Mouse (Mus musculus) hindbrain, embryonic 13.5 days (tissue): ENCODE results near the gene Shroom4. TPM values are rescaled to one million over a fixed set of nuclear protein-coding genes. Genes with fewer than 3 reads are reported as not detected.

Source experiments
- ATAC-seq: fragments of 200-750 bp; cut with Nextera tagmentation; 2 replicates; pipeline ENCODE4 v1.8.0; 2017; ENCODE audit warnings: moderate TSS enrichment; ENCODE audit not compliant: low FRiP score
- H3K27ac ChIP-seq: fragments of 300-500 bp; sonication (generic); 2 replicates; pipeline ENCODE4 v1.5.1; 2015; ENCODE audit warnings: inconsistent platforms, mild to moderate bottlenecking, moderate library complexity
- H3K27me3 ChIP-seq: fragments of 300-500 bp; sonication (generic); 2 replicates; pipeline ENCODE4 v1.6.1; 2015; ENCODE audit warnings: mild to moderate bottlenecking, inconsistent platforms
- H3K36me3 ChIP-seq: fragments of 300-500 bp; sonication (generic); 2 replicates; pipeline ENCODE4 v1.6.1; 2015; ENCODE audit warnings: mild to moderate bottlenecking, inconsistent platforms
- H3K4me1 ChIP-seq: fragments of 300-500 bp; sonication (generic); replicated peaks from 2 replicates; pipeline ENCODE4 v1.6.1; 2015; ENCODE audit warnings: inconsistent platforms
- H3K4me2 ChIP-seq: fragments of 300-500 bp; sonication (generic); 2 replicates; pipeline ENCODE4 v1.6.1; 2015; ENCODE audit warnings: inconsistent platforms, mild to moderate bottlenecking, moderate library complexity
- H3K4me3 ChIP-seq: fragments of 300-500 bp; sonication (generic); 2 replicates; pipeline ENCODE4 v1.5.1; 2015; ENCODE audit warnings: mild to moderate bottlenecking, inconsistent platforms
- H3K9ac ChIP-seq: fragments of 300-500 bp; sonication (generic); 2 replicates; pipeline ENCODE4 v1.6.1; 2015; ENCODE audit warnings: mild to moderate bottlenecking, inconsistent platforms
- H3K9me3 ChIP-seq: fragments of 300-500 bp; sonication (generic); 2 replicates; pipeline ENCODE4 v1.6.1; 2016; ENCODE audit warnings: inconsistent platforms
- WGBS: fragments of 180-500 bp; shearing (Covaris S2); methylation state at CpG from one replicate; pipeline ENCODE4 v1.1.7; 2015; 5-methylcytosine and 5-hydroxymethylcytosine counted together
- polyA plus RNA-seq: library from polyadenylated mRNA; unstranded; fragments of >200 nt; fragmentation: Nextera tagmentation; extraction: Ambion mirVana; gene quantifications from 2 replicates; pipeline ENCODE4 v1.2.1, GENCODE M21; 2015

The Shroom4 gene
- polyA plus RNA-seq, 1 experiment from 2014 or later, result 2.4 TPM

DNA sequence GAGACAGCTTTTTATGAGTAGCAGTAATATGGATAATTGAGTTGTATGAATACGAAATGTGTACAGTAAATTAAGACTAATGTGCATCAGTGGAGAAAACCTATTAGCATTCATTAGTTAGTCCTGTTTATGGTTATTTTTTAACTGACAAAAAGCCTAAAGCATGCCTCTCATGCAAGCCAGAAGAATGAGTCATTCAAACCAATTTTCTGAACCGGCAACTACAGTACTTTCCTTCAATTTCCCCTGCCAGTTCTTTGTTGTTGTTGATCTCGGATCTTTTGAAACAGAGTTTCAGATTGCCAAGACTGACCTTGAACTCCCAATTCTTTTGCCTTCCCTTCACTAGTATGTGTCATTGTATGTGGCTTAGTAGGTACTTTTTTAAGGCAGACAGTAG is 117.6 kb downstream of the Shroom4 start:
- Histone ChIP-seq H3K4me1 (no peaks in the 10 kb centered on the region), H3K4me3 (no peak overlapping the region), H3K9ac (no peak overlapping the region), H3K36me3 (no peaks in the 10 kb centered on the region), H3K9me3 (no peaks in the 10 kb centered on the region), H3K27me3 (no peaks in the 10 kb centered on the region), H3K4me2 (no peak overlapping the region), H3K27ac (no peak overlapping the region)
- 72% methylated on average over 3 of the region's 3 CpGs for WGBS
- no peak for ATAC-seq

DNA sequence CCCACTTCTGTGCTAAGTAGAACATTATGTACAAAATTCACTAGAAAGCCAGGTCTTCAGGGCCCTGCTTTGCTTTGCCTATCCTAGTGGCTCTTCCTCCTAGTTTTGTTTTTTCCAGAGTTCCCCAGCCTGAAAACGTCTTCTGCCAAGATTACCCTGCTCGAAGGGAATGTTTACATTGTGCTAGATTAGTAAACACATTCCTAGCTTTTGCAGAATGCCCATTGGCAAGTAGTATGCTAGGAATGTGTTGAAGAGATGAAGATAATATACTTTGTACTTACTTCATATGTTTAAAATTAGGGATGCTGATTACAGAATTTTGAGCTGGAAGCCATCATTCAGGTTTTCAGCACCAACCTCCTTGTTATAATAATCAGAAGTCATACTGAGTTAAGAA is 118.8 kb downstream of the Shroom4 start:
- WGBS, result 68% methylated on average over 2 of the region's 2 CpGs
- H3K27me3 ChIP-seq, result no peaks in the 10 kb centered on the region
- no peak for ATAC-seq

DNA sequence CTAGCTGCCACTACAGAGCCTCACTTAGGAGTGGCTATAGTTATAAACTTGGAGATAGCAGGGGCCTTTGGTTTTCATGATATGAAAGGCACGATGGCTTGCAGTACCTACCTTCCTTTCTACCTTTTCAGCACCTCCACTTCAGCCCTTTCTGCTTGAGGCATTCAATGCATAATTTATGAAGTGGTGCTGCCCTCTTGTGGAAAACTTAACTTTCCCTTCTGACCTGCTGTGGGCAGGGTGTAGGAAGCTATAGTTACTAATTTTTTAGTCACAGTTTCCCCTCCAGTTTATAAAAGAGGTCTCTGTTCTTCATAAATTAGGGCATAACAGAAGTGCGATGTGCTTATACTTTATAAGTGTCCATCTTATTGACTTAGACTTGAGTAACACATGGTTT is 123.3 kb downstream of the Shroom4 start:
- Histone ChIP-seq H3K4me1 (no peaks in the 10 kb centered on the region), H3K36me3 (no peaks in the 10 kb centered on the region), H3K9me3 (no peaks in the 10 kb centered on the region), H3K4me2 (no peak overlapping the region), H3K9ac (no peak overlapping the region), H3K27ac (no peak overlapping the region), H3K27me3 (no peaks in the 10 kb centered on the region), H3K4me3 (no peak overlapping the region)
- 80% methylated on average over 2 of the region's 2 CpGs for WGBS
- no peak for ATAC-seq

More for the DNA sequence above, 118.8 kb downstream of the Shroom4 start:
- Histone ChIP-seq H3K4me2 (no peak overlapping the region), H3K4me3 (no peak overlapping the region), H3K4me1 (no peaks in the 10 kb centered on the region), H3K9ac (no peak overlapping the region), H3K36me3 (no peaks in the 10 kb centered on the region), H3K9me3 (no peaks in the 10 kb centered on the region), H3K27ac (no peak overlapping the region)

DNA sequence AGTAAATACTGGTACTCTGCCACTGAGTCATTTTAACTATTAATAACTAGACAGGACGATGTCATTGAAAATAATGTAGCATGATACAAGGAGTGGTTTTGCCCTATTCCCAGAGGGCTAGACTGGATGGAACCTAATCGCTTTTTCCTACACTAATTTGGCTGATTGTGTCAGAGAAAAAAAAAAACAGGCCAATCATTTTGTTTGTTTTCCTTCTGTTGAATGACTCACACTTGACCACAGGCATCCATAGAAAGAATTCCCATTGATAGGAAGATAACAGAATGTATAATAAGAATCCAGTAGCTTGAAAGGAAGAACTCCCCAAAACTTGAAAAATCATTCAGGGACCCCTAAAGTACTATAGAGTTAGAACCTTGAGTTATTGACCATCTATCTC is 137.0 kb downstream of the Shroom4 start:
- ATAC-seq, result no peak
- H3K27ac ChIP-seq, result no peak overlapping the region
- WGBS, result 84% methylated on average over 2 of the region's 2 CpGs

DNA sequence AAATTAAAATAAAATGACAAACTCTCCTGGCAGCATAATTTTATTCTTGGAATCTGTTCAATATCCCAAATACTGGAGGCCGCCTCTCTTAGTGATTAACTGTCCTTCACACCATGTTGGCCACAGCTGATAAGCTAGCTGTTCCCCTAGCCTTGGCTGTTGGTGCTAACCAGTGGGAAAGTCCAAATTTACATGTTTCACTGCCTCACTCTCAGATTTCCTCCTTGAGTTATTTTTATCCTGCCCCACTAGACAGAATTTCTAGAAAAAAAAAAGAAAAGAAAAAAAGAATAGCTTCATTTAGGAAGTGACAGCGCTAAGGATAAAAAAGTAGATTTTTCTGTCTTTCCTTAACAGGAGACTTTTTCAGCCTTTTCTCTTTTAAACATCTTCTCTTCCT is 138.0 kb downstream of the Shroom4 start:
- Histone ChIP-seq H3K4me2 (no peak overlapping the region), H3K27me3 (no peaks in the 10 kb centered on the region), H3K27ac (no peak overlapping the region), H3K9ac (no peak overlapping the region), H3K36me3 (no peaks in the 10 kb centered on the region), H3K4me3 (no peak overlapping the region), H3K4me1 (no peaks in the 10 kb centered on the region), H3K9me3 (no peaks in the 10 kb centered on the region)
- no peak for ATAC-seq
- 76% methylated on average over 2 of the region's 2 CpGs for WGBS

More for the DNA sequence above, 137.0 kb downstream of the Shroom4 start:
- Histone ChIP-seq H3K9ac (no peak overlapping the region), H3K4me3 (no peak overlapping the region), H3K9me3 (no peaks in the 10 kb centered on the region), H3K27me3 (no peaks in the 10 kb centered on the region), H3K4me1 (no peaks in the 10 kb centered on the region), H3K4me2 (no peak overlapping the region), H3K36me3 (no peaks in the 10 kb centered on the region)

DNA sequence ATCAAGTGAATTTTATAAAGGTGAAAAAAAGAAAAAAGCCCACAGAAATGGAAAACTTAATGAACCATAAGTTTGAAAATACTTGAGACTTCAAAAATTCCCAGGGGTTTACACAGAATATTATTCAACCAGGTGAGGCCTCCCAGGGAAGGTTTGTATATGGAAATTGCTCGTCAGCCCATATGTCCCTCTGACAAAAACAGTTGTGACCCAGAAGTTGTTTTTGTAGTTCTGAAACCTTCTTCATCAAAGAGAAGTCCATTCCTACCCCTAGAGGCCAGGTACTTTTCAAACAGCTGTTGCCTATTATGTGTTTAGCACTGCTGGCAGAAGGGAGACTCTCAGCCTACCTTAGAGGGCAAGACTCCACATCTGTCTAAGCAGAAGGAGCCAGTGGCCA is 165.4 kb downstream of the Shroom4 start:
- ATAC-seq, result no peak
- Histone ChIP-seq H3K4me3 (no peak overlapping the region), H3K4me1 (no peaks in the 10 kb centered on the region), H3K4me2 (no peak overlapping the region), H3K27me3 (no peaks in the 10 kb centered on the region), H3K9ac (no peak overlapping the region), H3K9me3 (no peaks in the 10 kb centered on the region), H3K36me3 (no peaks in the 10 kb centered on the region), H3K27ac (no peak overlapping the region)
- 90% methylated on average over 1 of the region's 1 CpGs for WGBS

DNA sequence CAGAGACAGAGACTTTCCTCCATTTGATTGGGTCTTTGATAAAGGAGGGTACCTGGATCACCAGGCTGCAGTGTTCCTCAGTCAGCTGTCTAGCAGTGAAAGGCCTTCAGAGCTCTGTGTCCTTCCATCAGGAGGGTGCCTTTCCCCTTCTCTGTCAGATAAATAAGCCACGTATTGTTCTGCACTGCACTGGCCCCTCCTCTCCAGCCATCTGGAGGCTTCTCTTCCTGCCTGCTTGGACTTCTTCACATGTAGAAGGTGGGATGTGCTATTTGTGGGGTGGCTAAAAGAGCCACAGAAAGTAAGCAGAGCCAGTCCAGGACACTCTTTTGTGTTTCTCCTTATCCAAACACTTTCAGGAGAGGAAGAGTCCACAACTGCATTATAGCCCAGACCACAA is 174.9 kb downstream of the Shroom4 start:
- no peak overlapping the region for H3K4me3 ChIP-seq
- H3K36me3 ChIP-seq, result no peaks in the 10 kb centered on the region
- no peak for ATAC-seq
- H3K4me1 ChIP-seq, result no peaks in the 10 kb centered on the region
- no peak overlapping the region for H3K27ac ChIP-seq
- no peaks in the 10 kb centered on the region for H3K27me3 ChIP-seq
- WGBS, result 63% methylated on average over 1 of the region's 1 CpGs
- no peaks in the 10 kb centered on the region for H3K9me3 ChIP-seq
- H3K4me2 ChIP-seq, result no peak overlapping the region
- no peak overlapping the region for H3K9ac ChIP-seq

DNA sequence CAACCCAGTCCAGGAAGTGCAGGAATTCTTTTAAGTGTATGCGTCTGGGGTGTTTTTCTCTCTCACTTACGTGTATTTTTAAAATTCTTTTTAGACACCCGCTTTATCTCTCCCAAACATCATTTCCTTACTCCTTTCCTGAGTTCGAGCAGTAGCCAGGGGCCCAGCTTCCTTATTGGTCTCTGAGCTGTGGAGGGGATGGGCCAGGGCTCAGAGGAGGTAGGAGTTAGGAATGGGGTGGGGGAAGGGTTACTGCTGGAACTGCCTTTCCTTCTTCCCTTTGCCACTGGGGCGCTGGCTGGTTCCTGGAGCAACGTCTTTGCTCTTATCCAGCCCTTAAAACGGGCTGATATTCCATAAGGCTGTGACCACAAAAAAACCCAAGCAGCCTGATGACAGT is 177.3 kb downstream of the Shroom4 start:
- Histone ChIP-seq H3K4me1 (no peaks in the 10 kb centered on the region), H3K36me3 (no peaks in the 10 kb centered on the region), H3K9ac (no peak overlapping the region), H3K9me3 (no peaks in the 10 kb centered on the region), H3K4me3 (no peak overlapping the region), H3K4me2 (no peak overlapping the region), H3K27me3 (no peaks in the 10 kb centered on the region), H3K27ac (no peak overlapping the region)
- ATAC-seq, result no peak
- 50% methylated on average over 7 of the region's 7 CpGs for WGBS

DNA sequence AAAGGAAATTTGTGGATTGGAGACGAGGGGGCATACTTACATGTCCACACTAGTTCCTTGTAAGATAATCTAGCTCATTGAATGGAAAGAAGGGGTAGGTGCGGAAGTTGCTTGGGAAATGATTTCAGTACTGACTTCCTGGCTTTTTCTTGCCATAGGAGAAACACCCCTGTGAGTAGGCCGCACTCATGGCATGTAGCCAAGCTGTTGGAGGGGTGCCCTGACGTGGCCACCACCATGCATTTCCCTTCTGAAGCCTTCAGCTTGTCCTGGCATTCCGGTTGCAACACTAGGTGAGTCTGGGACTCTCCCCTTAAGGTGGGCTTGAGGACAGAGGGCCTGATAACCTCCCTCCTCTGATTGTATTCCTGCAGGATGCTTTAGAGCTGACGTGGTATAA is 181.0 kb downstream of the Shroom4 start:
- Histone ChIP-seq H3K36me3 (peaks cover 2% of the 10 kb centered on the region; the same call in 1 of the 2 replicates), H3K27me3 (no peaks in the 10 kb centered on the region), H3K27ac (no peak overlapping the region), H3K9ac (no peak overlapping the region), H3K4me3 (no peak overlapping the region), H3K9me3 (no peaks in the 10 kb centered on the region), H3K4me2 (no peak overlapping the region), H3K4me1 (no peaks in the 10 kb centered on the region)
- 90% methylated on average over 6 of the region's 6 CpGs for WGBS
- ATAC-seq, result no peak

DNA sequence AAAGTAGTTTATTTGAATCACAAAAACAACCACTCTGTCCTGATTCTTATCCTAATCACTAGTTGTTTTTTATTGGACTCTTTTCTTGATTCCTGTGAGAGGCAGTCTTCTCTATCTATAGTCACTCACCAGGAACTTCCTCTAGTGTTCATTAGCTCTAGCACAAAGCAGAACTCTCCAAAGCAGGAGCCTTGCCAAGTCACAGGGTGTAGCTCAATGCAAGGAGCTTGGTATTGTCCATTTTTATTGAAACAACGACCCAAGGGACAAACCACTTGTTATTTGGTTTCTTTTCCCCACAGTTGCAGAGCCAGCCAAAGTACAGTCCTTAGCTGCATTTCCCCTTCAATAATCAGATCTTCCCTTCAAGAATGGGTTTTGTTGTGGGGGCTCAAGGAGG is 181.5 kb downstream of the Shroom4 start:
- H3K4me3 ChIP-seq, result no peak overlapping the region
- no peaks in the 10 kb centered on the region for H3K9me3 ChIP-seq
- no peak for ATAC-seq
- H3K36me3 ChIP-seq, result peaks cover 2% of the 10 kb centered on the region; the same call in 1 of the 2 replicates
- H3K27ac ChIP-seq, result no peak overlapping the region
- no peak overlapping the region for H3K9ac ChIP-seq
- no peaks in the 10 kb centered on the region for H3K4me1 ChIP-seq
- H3K4me2 ChIP-seq, result no peak overlapping the region
- no peaks in the 10 kb centered on the region for H3K27me3 ChIP-seq
- WGBS, result 68% methylated on average over 1 of the region's 1 CpGs

DNA sequence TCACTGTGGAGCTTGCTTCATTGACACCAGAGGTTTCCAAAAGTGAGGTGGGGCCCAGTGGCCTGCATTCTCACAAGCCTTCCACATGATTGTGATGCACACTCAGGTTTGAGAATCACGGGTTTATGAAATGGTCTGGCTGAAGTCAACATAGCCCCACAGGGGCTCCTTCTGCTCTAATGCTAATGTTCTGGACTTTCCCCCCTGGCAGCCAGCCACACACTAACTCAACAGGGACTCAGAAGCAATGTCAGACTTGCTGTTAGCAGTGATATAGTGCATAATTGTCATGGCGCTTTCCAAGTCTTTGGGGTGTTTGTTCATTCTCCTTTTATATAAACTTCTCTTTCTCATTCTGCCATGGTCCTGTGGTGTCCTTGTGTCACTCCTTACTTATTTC is 183.0 kb downstream of the Shroom4 start:
- H3K9me3 ChIP-seq, result no peaks in the 10 kb centered on the region
- H3K36me3 ChIP-seq, result peaks cover 2% of the 10 kb centered on the region; the same call in 1 of the 2 replicates
- no peak overlapping the region for H3K4me2 ChIP-seq
- 78% methylated on average over 2 of the region's 2 CpGs for WGBS
- no peaks in the 10 kb centered on the region for H3K4me1 ChIP-seq
- H3K27ac ChIP-seq, result no peak overlapping the region
- no peak overlapping the region for H3K4me3 ChIP-seq
- H3K9ac ChIP-seq, result no peak overlapping the region
- no peaks in the 10 kb centered on the region for H3K27me3 ChIP-seq
- no peak for ATAC-seq

DNA sequence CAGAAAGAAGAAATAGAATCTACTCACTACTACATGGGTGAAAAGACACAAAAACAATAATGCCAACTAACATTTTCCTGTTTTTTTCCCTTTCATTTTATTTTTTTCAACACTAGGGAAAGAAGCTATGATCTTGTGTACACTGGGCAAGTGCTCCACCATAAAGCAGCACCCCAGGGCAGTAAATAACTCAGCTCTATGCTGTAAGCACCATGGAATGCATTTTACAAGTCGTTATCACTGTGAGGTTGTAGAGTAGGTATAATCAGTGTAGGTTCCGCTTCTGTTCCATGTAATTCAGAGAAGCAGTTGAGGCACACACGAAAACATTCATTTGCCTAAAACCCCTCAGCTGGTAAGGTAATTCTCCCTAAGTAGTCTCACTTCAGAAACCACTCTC is 194.5 kb downstream of the Shroom4 start:
- H3K27me3 ChIP-seq, result no peaks in the 10 kb centered on the region
- H3K4me3 ChIP-seq, result no peak overlapping the region
- ATAC-seq, result no peak
- H3K9ac ChIP-seq, result no peak overlapping the region
- H3K9me3 ChIP-seq, result no peaks in the 10 kb centered on the region
- no peaks in the 10 kb centered on the region for H3K36me3 ChIP-seq
- H3K4me2 ChIP-seq, result no peak overlapping the region
- no peak overlapping the region for H3K27ac ChIP-seq
- no peaks in the 10 kb centered on the region for H3K4me1 ChIP-seq
- WGBS, result 88% methylated on average over 3 of the region's 3 CpGs

DNA sequence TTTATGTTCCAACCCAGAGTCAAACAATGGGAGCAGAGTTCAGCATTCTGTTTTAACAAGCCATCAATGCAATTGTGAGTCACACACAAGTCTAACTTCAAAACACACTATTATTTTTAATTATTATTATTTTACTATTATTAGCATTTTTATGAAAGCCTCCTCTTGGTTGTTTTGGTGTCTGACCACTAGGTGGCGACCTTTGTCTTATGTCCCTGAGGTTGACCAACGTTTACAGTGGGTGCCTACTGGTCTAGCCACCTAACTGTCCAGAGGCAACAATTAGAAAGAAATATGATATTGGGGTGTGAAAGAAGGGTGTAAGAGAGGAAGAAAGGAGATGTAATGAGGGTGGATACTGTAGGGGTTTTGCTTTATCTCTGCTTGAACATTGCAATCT is 254.4 kb downstream of the Shroom4 start:
- Histone ChIP-seq H3K9ac (no peak overlapping the region), H3K27me3 (no peaks in the 10 kb centered on the region)
- WGBS, result 3% methylated on average over 2 of the region's 2 CpGs

More for the DNA sequence above, 254.4 kb downstream of the Shroom4 start:
- ATAC-seq, result no peak
- H3K4me2 ChIP-seq, result no peak overlapping the region
- no peak overlapping the region for H3K4me3 ChIP-seq
- H3K27ac ChIP-seq, result no peak overlapping the region
- no peaks in the 10 kb centered on the region for H3K4me1 ChIP-seq
- H3K9me3 ChIP-seq, result no peaks in the 10 kb centered on the region
- H3K36me3 ChIP-seq, result no peaks in the 10 kb centered on the region
